Mouse (Mus musculus): ENCODE data around the gene Syn2.
"Not testable (repeated sequence)": the region's sequence is repeated elsewhere in the genome, so short reads cannot be mapped to it uniquely, and the experiment has no call there.

Syn2 gene

GRCm38 (mm10) chr6:115174845-115175244, 40.1 kb downstream of the Syn2 start:
- in situ Hi-C loops (cut with MboI, MseI), result no loop called here

GRCm38 (mm10) chr6:115178826-115179225, 44.1 kb downstream of the Syn2 start:
- in situ Hi-C loops (cut with MboI, MseI), result no loop called here

GRCm38 (mm10) chr6:115181094-115181493, 46.4 kb downstream of the Syn2 start:
- in situ Hi-C loops (cut with MboI, MseI), result no loop called here

DNA sequence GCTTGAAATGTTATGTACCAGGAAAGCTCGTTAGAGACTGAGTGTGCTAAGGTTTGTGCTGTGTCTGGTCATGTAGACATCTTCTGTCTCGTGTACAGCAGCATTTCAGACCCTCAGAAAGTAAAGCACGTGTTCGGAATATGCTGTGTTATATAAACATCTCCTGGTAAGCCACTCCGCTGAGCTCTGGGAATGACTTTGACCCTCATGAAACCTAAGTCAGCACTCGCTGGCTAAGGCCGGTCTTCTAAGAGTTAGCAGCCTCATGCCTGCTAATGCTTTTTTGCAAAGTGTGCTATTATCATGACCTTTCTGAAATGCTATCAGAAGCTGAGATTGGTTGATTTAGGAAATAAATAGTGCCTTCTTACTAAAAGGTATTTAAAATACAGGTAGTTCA, 56.4 kb downstream of the Syn2 start:
- in situ Hi-C loops (cut with MboI, MseI), result no loop called here

DNA sequence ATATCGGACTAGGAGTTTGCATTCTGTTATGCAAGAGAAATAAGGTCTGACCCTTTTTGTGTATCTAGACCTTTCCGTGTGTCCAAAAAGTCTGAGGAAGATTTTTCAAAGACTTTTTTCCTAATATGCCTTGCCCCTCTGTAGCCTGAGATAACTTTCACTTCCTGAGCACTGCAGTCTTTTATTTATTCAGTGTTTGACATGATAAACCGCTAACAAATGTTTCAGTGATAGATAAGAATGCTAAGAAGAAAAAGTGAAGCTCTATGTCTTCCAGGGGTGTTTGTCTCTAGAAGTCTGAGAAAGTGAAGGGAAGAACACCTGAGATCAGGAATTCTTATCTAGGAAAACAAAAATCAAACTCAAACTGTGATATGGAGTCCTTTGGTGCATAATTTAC, 66.1 kb downstream of the Syn2 start:
- in situ Hi-C loops (cut with MboI, MseI), result loop anchor here (5.0 kb wide), 1 partner anchor 233 kb away; the partner anchor contains the start of gene Vgll4

- in situ Hi-C loops (cut with MboI, MseI), result loop anchor here (5.0 kb wide), 1 partner anchor 236 kb away; the partner anchor contains the start of gene Vgll4
Observed at GRCm38 (mm10) chr6:115203029-115203428, 68.3 kb downstream of the Syn2 start.

DNA sequence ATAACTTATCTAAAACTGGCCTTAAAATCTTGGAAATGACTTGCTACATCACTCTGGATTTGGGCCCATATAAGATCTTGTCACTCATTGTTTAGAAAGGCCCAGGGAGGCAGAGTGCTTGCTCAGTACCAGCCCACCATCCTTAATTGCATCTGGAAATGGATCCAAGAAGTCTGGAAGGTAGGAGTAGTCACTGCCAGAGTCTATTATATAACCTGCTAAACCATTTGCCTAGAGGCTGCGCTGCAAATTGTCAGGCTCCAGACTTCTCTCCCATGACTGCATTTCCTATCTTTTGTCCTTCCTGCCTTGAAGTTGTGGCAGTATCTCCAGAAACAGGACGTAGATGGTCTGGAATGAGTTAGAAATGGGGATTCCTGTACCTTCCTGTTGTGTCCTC, 75.5 kb downstream of the Syn2 start:
- in situ Hi-C loops (cut with MboI, MseI), result no loop called here

DNA sequence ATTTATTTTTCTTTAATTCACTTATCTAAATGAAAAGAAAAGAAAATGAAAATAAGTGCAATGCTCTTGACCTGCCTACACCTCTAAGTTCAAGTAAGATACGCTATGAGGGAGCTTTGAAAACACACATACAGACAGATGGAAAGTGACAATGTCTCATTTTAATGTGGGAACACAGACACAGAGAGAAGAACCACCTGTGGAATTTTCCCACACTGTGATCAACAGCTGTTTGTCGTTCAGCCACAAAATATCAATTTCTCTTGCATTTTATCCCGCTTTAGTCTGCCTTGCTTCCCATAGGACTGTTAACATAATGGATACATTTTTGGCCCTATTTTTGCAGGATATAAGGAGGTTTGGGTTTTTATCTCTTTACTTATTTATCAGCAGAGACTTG, 76.1 kb downstream of the Syn2 start:
- in situ Hi-C loops (cut with MboI, MseI), result no loop called here

DNA sequence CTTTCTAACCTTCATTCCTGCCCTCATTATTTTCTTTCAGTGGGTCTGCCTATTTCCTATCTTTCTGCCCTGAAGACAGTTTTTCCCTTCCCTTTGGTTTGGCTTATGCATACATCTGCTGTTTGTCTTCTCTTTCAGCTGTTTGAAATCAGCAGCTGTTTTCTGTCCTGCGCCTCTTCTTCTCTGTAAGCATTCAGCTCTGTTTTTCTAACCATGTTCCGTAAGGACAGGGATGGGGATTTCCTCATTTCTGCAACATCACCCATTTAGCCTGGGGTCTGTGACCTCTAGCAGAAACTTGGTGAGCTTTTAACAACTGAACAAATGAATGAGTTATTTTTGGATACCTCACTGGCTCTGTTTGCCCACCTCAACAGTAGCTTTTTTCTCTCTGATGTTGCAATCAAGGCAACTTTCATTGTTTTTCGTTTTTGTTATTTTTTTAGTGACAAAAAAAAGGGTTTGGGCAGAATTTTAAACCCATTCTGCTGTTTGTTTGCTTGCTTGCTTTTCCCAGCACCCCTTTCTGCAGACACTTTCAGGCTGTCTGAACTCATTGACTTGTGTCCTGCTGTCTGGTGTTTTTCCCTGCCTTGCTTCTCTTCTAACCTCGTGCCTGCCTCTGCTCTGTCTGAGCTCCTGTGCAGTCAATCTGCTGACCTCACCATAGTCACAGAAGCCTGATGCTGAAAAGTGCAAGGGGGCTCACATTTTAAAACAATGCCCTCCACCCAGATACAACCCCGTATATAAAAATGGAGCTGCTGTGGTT, 77.6 kb downstream of the Syn2 start:
- in situ Hi-C loops (cut with MboI, MseI), result no loop called here

DNA sequence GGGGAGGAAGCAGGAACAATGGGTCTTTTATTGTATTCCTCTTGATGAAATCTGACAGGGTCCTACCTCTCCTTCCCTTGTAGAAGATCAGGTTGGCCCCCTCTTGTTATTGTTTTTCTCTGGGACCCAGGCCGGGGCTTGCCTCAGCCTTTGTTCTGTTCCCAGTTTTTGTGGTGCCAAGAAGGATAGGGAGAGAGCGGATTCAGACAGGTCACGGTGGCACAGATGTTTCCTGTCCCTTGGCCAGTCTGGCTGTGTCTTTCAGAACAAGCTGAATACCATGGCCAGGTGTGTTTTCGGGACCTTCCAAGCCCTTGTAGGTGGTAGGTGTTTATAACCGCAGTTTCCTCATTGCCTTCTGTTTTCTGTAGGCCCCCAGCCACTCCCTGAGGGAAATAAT, 78.4 kb downstream of the Syn2 start:
- in situ Hi-C loops (cut with MboI, MseI), result no loop called here

GRCm38 (mm10) chr6:115221215-115221641, 86.5 kb downstream of the Syn2 start:
- in situ Hi-C loops (cut with MboI, MseI), result loop anchor here (10.0 kb wide), 1 partner anchor 314 kb away; no protein-coding TSS in a partner anchor

DNA sequence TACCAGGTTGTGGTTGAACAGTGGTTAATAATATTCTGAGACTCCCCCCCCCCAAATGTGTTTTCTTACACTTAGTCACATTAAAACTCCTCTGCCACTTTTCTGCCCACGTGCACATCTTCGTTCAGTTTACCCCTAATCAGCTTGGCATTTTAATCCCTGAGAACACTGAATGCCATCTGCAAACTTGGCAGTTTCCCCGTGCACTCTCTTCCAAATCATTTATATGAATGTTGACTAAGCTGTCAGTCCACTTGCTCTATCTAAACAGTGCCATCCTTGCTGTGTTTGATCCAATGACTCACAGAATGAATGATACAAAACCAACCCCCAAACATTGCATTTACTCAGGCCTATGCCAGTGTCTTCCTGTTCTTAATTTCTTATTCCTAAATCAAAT, 90.8 kb downstream of the Syn2 start:
- in situ Hi-C loops (cut with MboI, MseI), result loop anchor here (10.0 kb wide), 1 partner anchor 309 kb away; no protein-coding TSS in a partner anchor

- in situ Hi-C loops (cut with MboI, MseI), result loop anchor here (10.0 kb wide), 1 partner anchor 308 kb away; no protein-coding TSS in a partner anchor
Observed at GRCm38 (mm10) chr6:115227043-115227442, 92.3 kb downstream of the Syn2 start, which contains the start of gene Gm17482. Gm17482 (plus strand) TSS chr6:115227343.

DNA sequence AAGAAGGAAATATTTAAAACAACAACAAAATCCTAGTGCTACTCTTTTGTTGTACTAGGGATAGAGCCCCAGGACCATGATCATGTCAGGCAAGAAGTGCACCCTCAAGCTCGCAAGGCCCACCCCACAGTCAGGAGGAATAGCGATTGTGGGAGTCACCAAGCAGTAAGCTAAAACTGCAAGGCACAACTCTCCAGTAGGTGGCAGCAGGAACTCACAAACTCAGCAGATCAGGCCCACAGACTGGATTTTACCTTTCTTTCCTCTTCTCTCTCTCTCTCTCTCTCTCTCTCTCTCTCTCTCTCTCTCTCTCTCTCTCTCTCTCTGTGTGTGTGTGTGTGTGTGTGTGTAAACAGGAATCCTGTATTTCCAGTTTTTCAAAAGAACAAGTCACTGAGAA, 92.8 kb downstream of the Syn2 start:
- in situ Hi-C loops (cut with MboI, MseI), result loop anchor here (10.0 kb wide), 1 partner anchor 307 kb away; no protein-coding TSS in a partner anchor

GRCm38 (mm10) chr6:115230557-115230956, 95.9 kb downstream of the Syn2 start:
- in situ Hi-C loops (cut with MboI, MseI), result no loop called here

DNA sequence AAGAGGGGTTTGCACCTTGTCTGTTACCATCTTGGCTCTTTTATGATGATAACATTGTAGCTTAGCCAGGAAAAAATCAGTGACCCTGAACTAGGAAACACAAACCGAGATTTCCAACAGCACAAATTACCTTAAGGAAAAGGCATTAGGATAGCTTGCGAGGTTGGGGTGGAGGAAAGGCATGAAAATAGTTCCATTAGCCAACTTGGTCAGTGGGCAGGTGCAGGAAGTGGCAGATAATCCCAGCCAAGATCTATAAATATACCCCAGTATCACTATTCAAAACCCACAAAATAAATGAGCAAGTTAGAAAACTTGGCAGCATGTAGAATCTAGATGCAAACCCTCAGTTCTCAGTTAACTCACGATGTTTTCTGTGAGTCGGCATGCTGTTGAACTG, 97.1 kb downstream of the Syn2 start:
- in situ Hi-C loops (cut with MboI, MseI), result no loop called here

- in situ Hi-C loops (cut with MboI, MseI), result no loop called here
Observed at GRCm38 (mm10) chr6:115232562-115232961, 97.9 kb downstream of the Syn2 start.

DNA sequence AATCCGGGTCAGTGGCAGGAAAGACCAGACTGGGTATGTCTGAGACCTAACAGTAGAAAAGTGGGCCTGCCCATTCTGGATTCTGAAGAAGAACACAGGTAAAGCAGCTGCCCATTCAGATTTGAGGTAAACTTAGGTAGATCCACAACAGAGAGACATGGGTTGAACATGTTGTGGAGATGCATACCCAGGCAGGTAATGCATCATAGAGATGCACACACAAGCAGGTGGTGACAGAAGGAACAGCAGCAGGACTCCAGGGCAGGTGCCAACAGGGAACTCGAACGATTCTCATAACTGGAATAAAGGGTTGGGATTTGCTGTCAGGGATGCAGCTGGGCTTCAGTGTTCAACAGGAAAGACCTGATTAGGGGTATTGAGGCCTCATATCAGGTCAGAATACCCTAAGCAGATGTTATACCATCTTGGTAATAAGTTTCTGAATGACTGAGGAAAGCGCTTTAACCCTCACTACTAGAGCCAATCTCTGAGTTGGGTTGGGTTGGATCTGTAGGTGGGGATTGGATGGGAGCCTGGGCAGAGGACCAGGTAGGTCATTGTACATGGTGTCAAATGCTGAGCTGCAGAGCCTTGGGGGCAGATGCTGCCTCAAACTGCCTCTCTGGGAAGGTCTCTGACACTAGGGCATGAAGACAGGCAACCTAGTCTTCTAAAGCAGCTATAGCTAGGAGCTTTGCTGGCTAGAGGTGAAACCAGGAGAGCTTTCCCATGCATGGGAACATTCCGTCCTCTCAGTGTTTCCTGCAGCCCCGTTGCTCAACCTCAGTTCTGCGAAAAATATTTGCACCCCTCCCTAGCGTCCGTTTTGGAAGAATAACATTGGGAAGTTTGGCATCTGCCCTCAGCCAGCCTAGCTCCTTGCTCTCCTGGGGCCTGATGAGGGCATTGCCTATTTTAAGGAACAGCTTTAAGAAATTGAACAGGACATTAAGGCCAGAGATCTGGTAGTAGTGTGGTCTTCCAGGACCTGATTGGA, 103.6 kb downstream of the Syn2 start:
- in situ Hi-C loops (cut with MboI, MseI), result no loop called here

GRCm38 (mm10) chr6:115239335-115239734, 104.6 kb downstream of the Syn2 start:
- in situ Hi-C loops (cut with MboI, MseI), result no loop called here

- in situ Hi-C loops (cut with MboI, MseI), result not testable (repeated sequence)
Observed at GRCm38 (mm10) chr6:115240431-115240830, 105.7 kb downstream of the Syn2 start.

GRCm38 (mm10) chr6:115241131-115241699, 106.5 kb downstream of the Syn2 start:
- in situ Hi-C loops (cut with MboI, MseI), result no loop called here

DNA sequence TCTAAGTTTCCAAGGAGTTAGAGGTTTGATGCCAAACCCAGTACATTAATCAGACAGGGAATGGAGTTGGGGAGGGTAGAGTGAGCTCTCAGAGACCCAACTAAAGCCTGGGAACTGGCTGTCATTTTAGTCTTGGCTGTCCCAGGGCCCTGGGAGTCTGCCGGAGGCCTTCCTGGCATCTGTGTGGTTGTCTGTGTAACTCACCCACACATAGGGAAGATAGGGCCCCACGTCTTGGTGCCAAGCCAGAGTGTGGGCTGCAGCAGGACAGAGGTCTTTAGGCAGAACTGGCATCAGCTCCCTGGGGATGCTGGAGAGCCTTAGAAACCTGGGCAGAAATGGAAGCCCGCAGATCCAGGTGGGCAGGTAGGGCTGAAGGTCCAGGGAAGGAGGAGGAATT, 107.2 kb downstream of the Syn2 start:
- in situ Hi-C loops (cut with MboI, MseI), result no loop called here
